Mouse (Mus musculus): ENCODE measurements around the gene Edem3. TPM values are rescaled to one million over a fixed set of nuclear protein-coding genes. Genes with fewer than 3 reads are reported as not detected.
"Not testable (repeated sequence)": the region's sequence is repeated elsewhere in the genome, so short reads cannot be mapped to it uniquely, and the experiment has no call there.

Edem3 gene
- total RNA-seq, 4 experiments from 2014 or later = 17.8 to 25.5 (median 20.7) TPM

DNA sequence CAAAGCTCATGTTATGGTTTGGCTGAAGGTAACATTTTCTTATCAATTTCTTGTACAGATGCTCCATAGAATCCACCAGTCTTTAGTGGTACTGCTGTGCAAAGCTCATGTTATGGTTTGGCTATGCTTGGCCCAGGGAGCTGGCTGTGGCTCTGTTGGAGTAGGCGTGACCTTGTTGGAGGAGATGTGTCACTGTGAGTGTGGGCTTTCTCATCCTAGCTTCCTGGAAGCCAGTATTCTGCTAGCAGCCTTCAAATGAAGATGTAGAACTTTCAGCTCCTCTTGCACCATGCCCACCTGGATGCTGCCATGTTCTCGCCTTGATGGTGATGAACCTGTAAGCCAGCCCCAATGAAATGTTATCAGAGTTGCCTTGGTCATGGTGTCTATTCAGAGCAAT, 5.3 kb upstream of the Edem3 start:
- DNase-seq (ENCODE audit: low spot score in 2 of 2) = not testable (repeated sequence)

GRCm38 (mm10) chr1:151752946-151753345, 2.2 kb upstream of the Edem3 start:
- DNase-seq (ENCODE audit: low spot score in 2 of 2) = no peak

DNA sequence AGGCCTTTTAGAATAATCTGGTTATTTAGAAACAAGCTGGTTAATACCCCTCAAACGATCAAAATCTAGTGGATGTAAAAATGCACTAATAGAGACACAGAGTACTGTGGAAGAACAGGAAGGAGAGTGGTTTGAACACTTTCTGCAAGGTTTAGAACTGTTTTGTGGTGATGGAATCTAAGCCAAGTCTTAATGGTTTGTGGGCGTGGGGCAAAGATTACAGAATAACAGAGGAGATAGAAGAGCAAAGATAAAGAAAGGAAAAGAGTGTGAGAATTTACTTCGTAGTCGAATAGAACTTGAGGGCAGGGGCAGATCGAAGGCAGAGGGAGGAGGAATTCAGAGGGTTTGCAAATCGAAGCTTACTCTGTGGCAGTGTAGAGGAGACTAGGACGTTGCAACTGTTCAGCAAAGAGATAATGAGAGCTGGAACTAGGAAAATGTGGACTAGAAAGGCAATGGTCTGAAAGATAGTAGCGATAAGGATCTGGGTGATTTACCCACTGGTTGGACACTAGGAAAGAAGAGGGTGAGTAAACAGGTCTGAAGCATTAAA, 1.7 kb upstream of the Edem3 start:
- DNase-seq (ENCODE audit: low spot score in 2 of 2) = no peak

DNA sequence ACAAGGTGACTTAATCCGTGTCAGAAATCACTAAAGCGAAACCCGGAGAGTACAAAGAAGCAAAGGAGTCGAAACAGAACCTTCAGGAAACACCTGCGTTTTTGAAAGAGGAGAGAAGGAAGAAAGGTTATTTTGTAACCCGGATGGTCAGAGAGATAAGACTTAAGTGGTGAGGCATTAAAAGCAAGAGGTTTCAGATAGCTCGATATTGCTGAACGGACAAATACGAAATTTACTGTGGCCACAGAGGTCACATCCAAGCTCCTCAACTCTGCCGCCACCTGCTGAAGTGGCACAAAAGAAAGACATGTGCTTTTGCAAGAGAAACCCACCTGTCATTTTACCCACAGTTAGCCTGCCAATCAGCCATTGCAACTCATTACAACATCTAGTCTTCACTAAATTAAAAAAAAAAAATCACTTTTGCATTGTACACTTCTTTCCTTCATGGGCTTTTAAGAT, 1.1 kb upstream of the Edem3 start:
- DNase-seq (ENCODE audit: low spot score in 2 of 2) = no peak

- DNase-seq (ENCODE audit: low spot score in 2 of 2) = no peak
These were observed 671 bp downstream of the Edem3 start for GRCm38 (mm10) chr1:151755660-151756424.

GRCm38 (mm10) chr1:151756425-151756728, 1.2 kb downstream of the Edem3 start:
- DNase-seq (ENCODE audit: low spot score in 2 of 2) = no peak

- no peak for DNase-seq (ENCODE audit: low spot score in 2 of 2)
These were observed 3.1 kb downstream of the Edem3 start for GRCm38 (mm10) chr1:151758301-151758700.

- no peak for DNase-seq (ENCODE audit: low spot score in 2 of 2)
These were observed 3.8 kb downstream of the Edem3 start for GRCm38 (mm10) chr1:151758991-151759390.

DNA sequence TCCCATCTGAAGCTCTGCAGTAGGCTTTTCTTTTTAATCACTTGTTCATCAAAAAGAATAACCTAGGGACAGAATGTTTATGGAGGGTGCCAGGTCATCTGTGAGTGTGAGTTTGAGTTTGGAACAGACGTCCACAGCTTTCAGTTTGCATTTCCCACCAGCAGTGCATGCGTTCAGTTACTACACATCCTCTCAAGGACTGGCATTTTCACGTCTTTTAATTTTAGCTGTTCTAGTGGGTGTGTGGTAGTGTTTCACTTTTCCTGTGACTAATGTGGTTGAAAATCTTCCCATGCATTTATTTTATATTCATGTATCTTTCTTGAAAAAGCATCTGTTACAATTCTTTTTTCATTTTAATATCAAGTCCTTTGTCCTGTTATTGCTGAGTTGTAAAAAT, 9.1 kb downstream of the Edem3 start:
- no peak for DNase-seq (ENCODE audit: low spot score in 2 of 2)

GRCm38 (mm10) chr1:151766166-151766565, 11.0 kb downstream of the Edem3 start:
- no peak for DNase-seq (ENCODE audit: low spot score in 2 of 2)

DNA sequence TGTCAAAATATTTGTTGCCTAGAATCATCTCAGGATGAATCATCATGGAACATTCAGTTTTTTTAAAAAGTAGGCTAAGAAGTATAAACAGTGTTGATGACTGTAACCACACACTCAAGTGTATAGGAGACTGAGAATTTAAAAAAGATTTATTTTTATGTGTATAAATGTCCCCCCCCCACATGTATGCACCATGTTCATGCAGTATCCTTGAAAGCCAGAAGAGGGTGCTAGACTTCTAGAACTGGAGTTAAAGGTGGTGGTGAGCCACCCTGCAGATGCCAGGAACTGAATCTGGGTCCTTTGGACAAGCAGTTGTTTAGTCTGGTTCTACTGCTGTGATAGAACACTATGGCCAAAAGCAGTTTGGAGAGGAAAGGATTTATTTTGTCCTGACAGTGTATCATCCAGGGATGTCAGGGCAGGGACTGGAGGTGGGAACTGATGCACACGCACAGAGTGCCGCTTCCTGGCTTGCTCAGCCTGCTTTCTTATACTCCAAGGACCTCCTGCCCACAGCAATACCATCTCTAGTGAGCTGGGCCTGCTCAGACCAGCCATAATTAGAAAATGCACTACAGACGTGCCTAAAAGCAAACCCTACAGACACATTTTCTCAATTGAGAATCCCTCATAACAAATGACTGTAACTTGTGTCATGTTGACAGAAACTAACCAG, 11.9 kb downstream of the Edem3 start:
- no peak for DNase-seq (ENCODE audit: low spot score in 2 of 2)

DNA sequence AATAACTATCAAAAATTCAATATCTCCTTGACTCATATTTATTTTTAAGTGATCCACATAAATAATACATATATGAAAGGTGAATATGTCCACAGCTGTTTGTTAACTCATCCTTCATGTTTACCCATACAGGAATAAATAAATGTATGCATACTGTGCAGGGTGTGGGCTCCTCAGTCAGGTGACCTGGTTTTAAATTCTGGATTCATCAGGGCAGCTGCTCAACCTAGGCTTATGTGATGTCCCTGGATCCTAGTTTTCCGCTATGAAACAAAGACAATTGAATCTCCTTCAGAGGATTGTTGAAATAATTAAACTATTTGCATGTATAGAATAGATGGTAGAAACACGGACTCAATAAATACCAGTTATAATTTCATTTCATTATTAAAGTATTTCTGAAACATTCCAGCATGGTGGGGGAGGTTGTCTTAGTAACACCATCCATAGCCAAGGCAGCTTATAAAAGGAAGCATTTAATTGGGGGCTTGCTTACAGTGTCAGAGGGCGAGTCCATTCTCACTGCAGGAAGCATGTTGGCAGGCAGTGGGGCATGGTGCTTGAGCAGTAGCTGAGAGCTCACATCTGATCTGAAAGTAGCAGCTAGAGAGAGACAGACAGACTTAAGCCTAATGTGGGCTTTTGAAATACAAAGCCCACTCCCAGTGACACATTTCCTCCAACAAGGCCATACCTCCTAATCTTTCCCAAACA, 14.2 kb downstream of the Edem3 start:
- DNase-seq (ENCODE audit: low spot score in 2 of 2) = no peak

GRCm38 (mm10) chr1:151777616-151778015, 22.4 kb downstream of the Edem3 start:
- DNase-seq (ENCODE audit: low spot score in 2 of 2) = no peak

- no peak for DNase-seq (ENCODE audit: low spot score in 2 of 2)
These were observed 23.4 kb downstream of the Edem3 start for GRCm38 (mm10) chr1:151778592-151778991.

DNA sequence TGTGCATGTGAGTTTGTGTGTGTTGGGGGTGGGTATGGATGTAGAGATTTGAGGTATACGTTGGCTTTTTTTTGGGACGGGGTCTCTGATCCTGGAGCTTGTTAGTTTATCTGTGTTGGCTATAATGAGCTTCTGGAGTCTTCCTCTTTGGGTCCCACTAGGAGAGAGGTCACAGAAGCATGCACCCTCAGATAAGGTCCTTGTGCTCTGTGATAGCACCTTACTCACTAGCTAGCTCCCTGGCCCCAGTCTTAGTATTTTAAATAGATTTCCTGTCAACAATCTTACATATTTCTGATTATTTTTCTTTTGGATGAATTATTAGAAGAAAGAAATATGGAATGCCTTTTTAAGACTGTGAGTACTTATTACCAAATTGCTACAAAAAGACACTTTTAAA, 24.1 kb downstream of the Edem3 start:
- no peak for DNase-seq (ENCODE audit: low spot score in 2 of 2)

- DNase-seq (ENCODE audit: low spot score in 2 of 2) = no peak
These were observed 26.3 kb downstream of the Edem3 start for GRCm38 (mm10) chr1:151781447-151781846.

DNA sequence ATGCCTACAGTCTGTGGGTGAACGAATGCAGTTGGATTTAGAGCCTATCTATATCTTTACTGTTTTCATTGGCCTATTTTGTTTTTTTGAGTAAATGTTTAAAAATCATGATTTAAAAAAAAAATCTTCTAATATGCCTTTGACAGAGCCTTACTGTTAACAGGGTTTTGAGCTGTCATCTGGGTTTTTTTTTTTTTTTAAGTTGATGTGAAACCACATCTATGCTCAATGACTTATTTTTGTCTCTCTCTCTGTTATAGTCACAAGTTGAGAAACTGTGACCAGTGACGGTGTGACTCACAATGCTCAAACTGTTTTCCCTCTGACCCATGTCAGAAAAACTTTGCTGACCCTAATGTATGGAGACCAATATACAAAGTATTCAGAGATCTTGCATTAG, 28.2 kb downstream of the Edem3 start:
- DNase-seq (ENCODE audit: low spot score in 2 of 2) = no peak

GRCm38 (mm10) chr1:151786406-151786805, 31.2 kb downstream of the Edem3 start:
- no peak for DNase-seq (ENCODE audit: low spot score in 2 of 2)

- no peak for DNase-seq (ENCODE audit: low spot score in 2 of 2)
These were observed 34.0 kb downstream of the Edem3 start for GRCm38 (mm10) chr1:151789136-151789535.

GRCm38 (mm10) chr1:151792076-151792475, 36.9 kb downstream of the Edem3 start:
- DNase-seq (ENCODE audit: low spot score in 2 of 2) = not testable (repeated sequence)

DNA sequence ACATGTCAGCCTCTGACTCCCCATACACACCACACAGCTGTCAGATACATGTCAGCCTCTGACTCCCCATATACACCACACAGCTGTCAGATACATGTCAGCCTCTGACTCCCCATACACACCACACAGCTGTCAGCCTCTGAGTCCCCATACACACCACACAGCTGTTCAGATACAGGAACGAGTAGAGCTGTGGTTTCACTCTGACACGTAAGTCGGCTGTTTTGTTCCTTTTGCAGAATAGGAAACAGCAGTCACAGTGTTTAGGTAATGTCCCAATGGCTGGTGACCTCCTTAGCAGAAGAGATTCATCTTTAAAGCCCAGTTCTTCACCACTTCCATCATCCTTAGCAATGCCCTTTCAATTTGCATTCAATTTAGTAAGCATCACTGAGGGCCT, 47.6 kb downstream of the Edem3 start:
- not testable (repeated sequence) for DNase-seq (ENCODE audit: low spot score in 2 of 2)

- DNase-seq (ENCODE audit: low spot score in 2 of 2) = no peak
These were observed 52.1 kb downstream of the Edem3 start for GRCm38 (mm10) chr1:151807286-151807685.

Measured in gastrocnemius, adult 8-10 months (tissue).